Mouse (Mus musculus) layer of hippocampus, adult 8-10 months (tissue): ENCODE data around the gene Wdr62. TPM values are rescaled to one million over a fixed set of nuclear protein-coding genes. Genes with fewer than 3 reads are reported as not detected.
"Not testable (repeated sequence)": the region's sequence is repeated elsewhere in the genome, so short reads cannot be mapped to it uniquely, and the experiment has no call there.

ENCODE experiments used
- DNase-seq, 2 experiments: peaks; one replicate each; pipeline ENCODE4 v3.0.0; 2022; ENCODE audit warnings: low spot score in 2 of 2
- total RNA-seq, 4 experiments: library from RNA; stranded (reverse); gene quantifications; 2 replicates each; pipeline ENCODE4 v1.2.4; 2022

Wdr62 gene
- total RNA-seq, 4 experiments from 2014 or later: 1.1 to 3.4 (median 2.4) TPM

DNA sequence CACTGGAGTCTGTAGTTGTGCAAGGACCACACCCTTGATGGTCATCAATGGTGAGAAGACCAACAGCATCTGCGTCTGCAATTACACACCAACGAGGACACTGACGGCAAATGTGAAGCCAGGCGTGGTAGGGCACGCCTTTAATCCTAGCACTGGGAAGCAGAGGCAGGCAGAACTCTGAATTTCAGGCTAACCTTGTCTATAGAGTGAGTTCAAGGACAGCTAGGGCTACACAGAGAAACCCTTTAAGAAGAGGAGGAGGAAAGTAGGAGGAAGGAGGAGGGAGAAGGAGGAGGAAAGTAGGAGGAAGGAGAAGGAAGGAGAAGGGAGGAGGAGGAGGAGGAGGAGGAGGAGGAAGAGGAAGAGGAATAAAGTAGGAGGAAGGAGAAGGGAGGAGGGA is 14.7 kb downstream of the Wdr62 start:
- no peak for DNase-seq

GRCm38 (mm10) chr7:30265041-30265440 is 15.2 kb downstream of the Wdr62 start:
- no peak for DNase-seq

GRCm38 (mm10) chr7:30251956-30252954 is 28.0 kb downstream of the Wdr62 start:
- no peak for DNase-seq

DNA sequence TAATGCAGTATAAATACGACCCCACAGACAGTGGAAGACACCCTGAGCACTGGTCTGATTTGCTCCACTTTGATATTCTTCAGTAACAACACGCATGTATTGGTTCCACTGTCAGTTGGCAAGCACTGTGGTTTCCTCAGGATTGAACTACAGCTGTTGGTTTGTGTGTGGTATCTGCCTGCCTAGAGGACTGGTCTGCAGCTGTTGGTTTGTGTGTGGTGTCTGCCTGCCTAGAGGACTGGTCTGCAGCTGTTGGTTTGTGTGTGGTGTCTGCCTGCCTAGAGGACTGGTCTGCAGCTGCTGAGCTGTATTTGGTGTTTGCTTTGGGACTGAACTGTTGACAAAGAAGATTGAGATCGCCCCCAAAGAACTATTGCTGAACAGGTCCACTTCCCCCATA is 42.8 kb downstream of the Wdr62 start:
- not testable (repeated sequence) for DNase-seq

GRCm38 (mm10) chr7:30235625-30236024 is 44.6 kb downstream of the Wdr62 start, which contains the start of gene Ovol3:
Gene Ovol3, minus strand, starts transcription at chr7:30235725.
- no peak for DNase-seq

GRCm38 (mm10) chr7:30235091-30235490 is 45.1 kb downstream of the Wdr62 start:
- DNase-seq: no peak

DNA sequence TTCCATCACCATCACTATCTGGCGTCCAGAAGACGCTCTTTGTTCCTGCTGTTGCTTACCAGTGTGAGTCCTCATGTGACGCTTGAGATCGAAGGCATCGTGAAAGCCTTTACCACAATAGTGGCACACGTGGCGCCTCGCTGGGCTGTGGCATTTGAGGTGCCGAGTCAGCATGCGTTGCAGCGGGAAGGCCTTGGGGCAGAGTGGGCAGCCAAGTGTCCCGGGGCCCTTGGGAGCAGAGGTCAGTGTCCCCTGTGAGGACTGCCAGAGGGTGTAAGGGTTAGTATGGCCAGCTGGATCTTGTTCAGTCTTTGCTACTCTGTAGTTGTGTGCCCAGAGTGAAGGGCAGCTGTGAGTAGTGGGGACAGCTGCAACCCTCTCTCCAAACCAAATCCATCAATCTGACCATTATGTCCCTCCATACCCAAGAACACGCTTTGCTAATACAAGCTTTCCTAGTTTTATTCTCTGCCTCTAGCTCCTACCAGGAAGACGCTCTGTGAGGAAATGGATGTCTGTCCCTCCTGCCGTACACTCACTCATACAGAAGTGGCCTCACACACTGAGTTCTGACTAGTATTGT is 45.9 kb downstream of the Wdr62 start:
- DNase-seq: no peak

- no peak for DNase-seq
These were observed 46.8 kb downstream of the Wdr62 start for GRCm38 (mm10) chr7:30233387-30233786.

DNA sequence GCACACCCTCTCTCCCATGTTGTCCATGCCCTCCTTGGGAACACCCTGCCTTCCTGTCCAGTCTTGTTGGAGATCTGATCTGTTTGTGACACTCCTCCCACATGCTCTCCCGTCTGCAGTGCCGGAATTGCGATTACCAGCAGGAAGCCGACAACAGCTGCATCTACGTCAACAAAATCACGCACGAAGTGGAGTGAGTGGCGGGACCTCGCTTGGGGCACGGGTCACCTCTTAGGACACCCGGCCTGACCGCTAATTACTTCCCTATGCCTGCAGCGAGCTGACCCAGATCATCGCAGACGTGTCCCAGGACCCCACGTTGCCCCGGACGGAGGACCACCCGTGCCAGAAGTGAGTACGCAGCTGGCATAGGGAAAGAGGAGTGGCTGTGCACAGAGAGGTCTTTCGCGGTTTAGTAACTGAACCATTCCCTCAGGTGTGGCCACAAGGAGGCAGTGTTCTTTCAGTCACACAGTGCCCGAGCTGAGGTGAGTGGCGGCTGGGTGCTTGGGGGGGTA is 47.5 kb downstream of the Wdr62 start:
- peak; percentile 25 to 32 for DNase-seq

DNA sequence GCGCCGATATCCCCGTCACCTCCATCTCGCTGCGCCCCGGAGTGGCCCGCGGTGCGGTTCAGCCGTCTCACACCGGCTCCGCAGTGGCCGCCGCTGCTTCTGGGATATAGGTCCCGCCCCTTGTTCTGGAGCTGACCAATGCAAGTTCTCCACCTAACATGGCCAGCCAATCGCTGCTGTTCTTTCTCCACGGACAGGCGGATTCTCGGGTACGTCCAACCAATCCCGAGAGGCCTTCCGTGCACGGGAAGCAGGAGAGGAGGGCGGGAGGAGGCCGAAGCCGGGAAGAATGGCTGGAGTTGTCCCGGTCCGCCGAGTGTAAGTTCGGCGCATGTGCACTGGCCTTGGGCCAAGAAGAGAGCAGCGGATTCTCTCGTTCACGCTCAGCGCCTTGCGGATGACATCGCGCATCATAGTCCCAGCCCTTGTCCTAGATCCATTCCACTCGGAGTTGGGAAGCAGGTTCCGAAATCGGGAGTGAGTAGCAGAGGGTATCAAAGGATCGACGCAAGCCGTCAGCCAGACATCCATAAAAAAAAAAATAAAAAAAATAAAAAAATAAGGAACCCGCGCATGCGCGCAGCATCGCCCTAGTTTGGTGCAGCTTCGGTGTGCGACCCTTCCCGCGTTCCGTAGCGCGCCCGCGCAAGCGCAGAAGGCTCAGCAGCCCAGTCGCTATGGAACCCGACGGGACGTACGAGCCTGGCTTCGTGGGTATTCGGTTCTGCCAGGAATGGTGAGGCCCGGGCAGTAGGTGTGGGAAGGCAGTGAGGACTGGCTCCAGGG is 48.4 kb downstream of the Wdr62 start, which contains the start of the genes Polr2i and Tbcb:
Polr2i (plus strand) TSS at position 280 of the 786 bp plus-strand sequence.
Tbcb (minus strand) TSS at position 604 of the 786 bp plus-strand sequence.
- peak; percentile 99 for DNase-seq

- no peak for DNase-seq
These were observed 48.9 kb downstream of the Wdr62 start for GRCm38 (mm10) chr7:30231328-30231668.

- DNase-seq: no peak
These were observed 56.0 kb downstream of the Wdr62 start for GRCm38 (mm10) chr7:30224206-30224605.

- no peak for DNase-seq
These were observed 58.0 kb downstream of the Wdr62 start for GRCm38 (mm10) chr7:30222205-30222604.

- no peak for DNase-seq
These were observed 58.8 kb downstream of the Wdr62 start for GRCm38 (mm10) chr7:30221433-30221832.

DNA sequence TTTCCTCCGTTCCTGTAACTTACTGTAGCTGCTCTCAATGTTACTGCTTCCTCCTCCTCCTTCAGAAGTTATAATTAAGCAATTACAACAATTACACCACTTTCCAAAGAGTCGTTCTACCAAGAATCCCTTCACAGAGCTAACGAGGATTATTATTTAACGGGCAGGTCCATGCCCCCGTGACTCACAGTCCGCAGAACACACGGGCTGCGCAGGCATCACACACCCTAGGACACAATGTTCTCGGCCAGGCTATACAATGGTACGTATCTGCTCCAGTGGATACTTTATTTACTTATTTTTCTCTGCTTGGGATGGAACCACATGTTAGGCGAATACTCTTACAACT is 60.2 kb downstream of the Wdr62 start:
- DNase-seq: no peak

GRCm38 (mm10) chr7:30219293-30220007 is 60.8 kb downstream of the Wdr62 start:
- no peak for DNase-seq

DNA sequence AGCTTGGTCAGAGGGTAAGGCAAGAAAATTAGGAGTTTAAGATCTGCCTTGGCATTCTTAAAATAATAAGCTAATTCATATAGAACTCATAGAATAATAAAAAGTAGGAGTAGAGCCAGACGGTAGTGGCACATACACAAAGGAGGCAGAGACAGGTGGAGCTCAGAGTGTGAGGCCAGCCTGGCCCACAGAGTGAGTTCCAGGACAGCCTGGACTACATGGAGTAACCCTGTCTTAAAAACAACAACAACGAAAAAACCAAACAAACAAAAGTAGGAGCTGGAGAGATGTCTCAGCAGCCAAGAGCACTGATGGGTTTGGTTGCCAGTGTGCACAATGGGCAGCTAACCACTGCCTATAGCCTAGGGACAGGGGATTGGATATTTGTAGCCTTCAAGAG is 62.9 kb downstream of the Wdr62 start:
- DNase-seq: no peak

DNA sequence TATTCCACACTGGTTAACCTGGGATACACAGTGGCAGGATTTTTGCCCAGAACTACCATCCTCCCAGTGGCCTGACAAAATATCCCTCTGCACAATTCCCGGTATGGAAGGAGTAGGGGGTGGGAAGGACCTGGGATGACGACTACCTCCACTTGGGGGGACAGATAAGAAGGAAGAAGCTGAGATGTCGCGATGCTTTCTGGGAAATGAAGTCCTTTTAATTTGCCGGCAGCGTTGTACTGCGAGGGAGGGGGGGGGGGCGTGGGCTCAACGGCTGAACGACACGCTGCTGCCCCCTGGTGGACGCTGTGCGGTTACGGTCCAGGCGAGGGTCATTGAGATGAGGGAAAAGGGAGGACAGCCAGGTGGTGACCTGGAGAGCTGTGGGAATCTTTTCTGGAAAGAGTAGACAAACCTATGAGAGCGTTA is 63.5 kb downstream of the Wdr62 start:
- DNase-seq: peak; percentile 53

DNA sequence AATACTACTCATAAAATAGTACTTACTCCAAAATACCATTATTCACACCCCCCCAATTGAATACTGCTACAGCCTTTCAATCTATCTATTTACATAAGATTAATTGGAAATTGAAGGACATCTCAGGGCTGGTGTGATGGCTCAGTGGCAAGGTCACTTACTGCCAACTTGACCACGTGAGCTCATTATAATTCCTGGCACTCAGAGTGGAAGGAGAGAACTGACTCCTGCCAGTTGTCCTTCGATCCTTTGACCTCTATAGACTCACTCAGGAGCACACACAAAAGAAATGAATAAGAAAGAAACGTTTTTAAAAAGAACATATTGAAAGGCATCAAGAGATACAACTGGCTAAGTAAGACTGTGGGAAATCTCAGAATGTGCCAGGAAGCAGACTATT is 64.3 kb downstream of the Wdr62 start:
- no peak for DNase-seq

DNA sequence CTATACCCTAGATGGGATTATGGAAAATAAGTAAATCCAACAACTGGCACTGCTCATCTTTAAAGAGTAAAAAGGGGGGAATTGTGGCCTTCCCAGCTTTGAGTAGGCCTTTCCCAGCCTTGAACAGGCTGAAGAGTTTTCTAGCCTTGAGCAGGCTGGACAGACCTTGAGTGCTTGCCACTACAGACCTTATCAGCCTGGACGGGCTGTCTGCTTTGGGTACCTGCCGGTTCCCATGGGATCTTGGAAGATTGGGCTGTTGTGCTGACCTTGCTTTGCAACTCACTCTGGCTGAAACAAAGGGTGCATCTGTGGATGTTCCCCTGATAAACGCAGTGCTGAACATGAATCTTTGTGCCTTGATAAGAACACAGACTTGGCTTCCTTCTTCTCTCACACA is 66.3 kb downstream of the Wdr62 start:
- DNase-seq: no peak

DNA sequence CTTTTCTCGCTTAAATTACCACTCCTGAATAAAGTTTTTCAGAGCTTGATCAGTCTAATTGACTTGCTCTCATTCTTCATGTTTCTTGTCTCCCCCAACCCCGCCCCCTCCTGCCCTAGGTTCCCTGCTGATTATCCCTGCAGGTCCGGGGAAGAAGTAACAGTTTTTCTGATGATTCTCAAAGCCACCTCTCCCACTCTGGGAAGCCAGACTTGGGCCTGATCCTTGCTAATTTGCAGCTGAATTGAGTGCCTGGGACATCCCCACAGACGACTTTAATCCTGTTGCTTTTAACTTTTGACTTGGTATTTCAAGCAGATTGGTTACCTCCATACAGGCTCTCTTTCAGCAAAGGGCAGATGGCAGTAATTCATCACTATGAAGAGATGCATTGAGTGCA is 69.2 kb downstream of the Wdr62 start:
- no peak for DNase-seq
